28 mouse cellular contexts compared by ENCODE assay signal in genomic region chr11:16411736-16412135, GRCm38 (mm10).
DNase-seq lines count a peak whose midpoint lies in the region; ATAC-seq and TF ChIP-seq lines count a peak whose summit lies in the region.
"Had no signal": no experiment of that assay in that cellular context is flagged by ENCODE, and none has a peak within 500 bp of the region (broad histone marks: within the 10 kb centered on the region; RNA-seq: fewer than 3 reads in every experiment).

No protein-coding gene starts in this region.

- no peaks in the 10 kb centered on the region for H3K4me1 ChIP-seq in intestine, embryonic 14.5 days (replicated peaks; ENCODE audit: control insufficient read depth, insufficient read depth, low read length)
- no peaks in the 10 kb centered on the region for H3K4me1 ChIP-seq in intestine, embryonic 16.5 days (ENCODE audit: control insufficient read depth, insufficient read depth, low read length)
- no peaks in the 10 kb centered on the region for H3K4me1 ChIP-seq in lung, postnatal 0 days (ENCODE audit: insufficient read depth, low read depth, low read length)
- H3K4me1 ChIP-seq in kidney, embryonic 15.5 days: no peaks in the 10 kb centered on the region
- H3K4me1 ChIP-seq: embryonic facial prominence, embryonic 10.5 days; forebrain, embryonic 15.5 days; heart, embryonic 13.5 days; intestine, embryonic 15.5 days; limb, embryonic 10.5 days; neural tube, embryonic 13.5 days; stomach, embryonic 15.5 days had no signal

- no peak overlapping the region for H3K9ac ChIP-seq in intestine, embryonic 14.5 days (ENCODE audit: low read length)
- H3K9ac ChIP-seq in intestine, embryonic 16.5 days (ENCODE audit: low read depth, low read length): no peak overlapping the region
- H3K9ac ChIP-seq in lung, postnatal 0 days (replicated peaks; ENCODE audit: low read depth): no peak overlapping the region
- H3K9ac ChIP-seq in kidney, embryonic 15.5 days: no peak overlapping the region
- H3K9ac ChIP-seq: forebrain, embryonic 15.5 days; heart, embryonic 13.5 days; intestine, embryonic 15.5 days; liver, postnatal 0 days; neural tube, embryonic 13.5 days; stomach, embryonic 15.5 days had no signal

- WGBS in intestine, embryonic 14.5 days: 23% methylated on average over 1 of the region's 1 CpGs
- 53% methylated on average over 1 of the region's 1 CpGs for WGBS in intestine, embryonic 16.5 days
- 32% methylated on average over 1 of the region's 1 CpGs for WGBS in lung, postnatal 0 days
- 56% methylated on average over 1 of the region's 1 CpGs for WGBS in kidney, embryonic 15.5 days

- no peak overlapping the region for H3K27ac ChIP-seq in intestine, embryonic 14.5 days (ENCODE audit: low read depth)
- H3K27ac ChIP-seq in intestine, embryonic 16.5 days (ENCODE audit: low read length): no peak overlapping the region
- H3K27ac ChIP-seq in lung, postnatal 0 days (ENCODE audit: low read length): no peak overlapping the region
- H3K27ac ChIP-seq in kidney, embryonic 15.5 days: no peak overlapping the region
- H3K27ac ChIP-seq: embryonic facial prominence, embryonic 10.5 days; forebrain, embryonic 15.5 days; heart, embryonic 13.5 days; intestine, embryonic 15.5 days; layer of hippocampus, adult 2 months; limb, embryonic 10.5 days; neural tube, embryonic 13.5 days; stomach, embryonic 15.5 days had no signal

- H3K36me3 ChIP-seq in intestine, embryonic 14.5 days (ENCODE audit: control insufficient read depth, insufficient read depth, low read length): no peaks in the 10 kb centered on the region
- no peaks in the 10 kb centered on the region for H3K36me3 ChIP-seq in intestine, embryonic 16.5 days (ENCODE audit: control insufficient read depth, insufficient read depth, low read length)
- H3K36me3 ChIP-seq in lung, postnatal 0 days (ENCODE audit: insufficient read depth, low read length): no peaks in the 10 kb centered on the region
- no peaks in the 10 kb centered on the region for H3K36me3 ChIP-seq in kidney, embryonic 15.5 days
- H3K36me3 ChIP-seq: embryonic facial prominence, embryonic 10.5 days; forebrain, embryonic 15.5 days; heart, embryonic 13.5 days; intestine, embryonic 15.5 days; limb, embryonic 10.5 days; neural tube, embryonic 13.5 days; stomach, embryonic 15.5 days had no signal

- no peaks in the 10 kb centered on the region for H3K9me3 ChIP-seq in intestine, embryonic 14.5 days (ENCODE audit: control insufficient read depth, low read length)
- no peaks in the 10 kb centered on the region for H3K9me3 ChIP-seq in intestine, embryonic 16.5 days (ENCODE audit: control insufficient read depth, low read length)
- H3K9me3 ChIP-seq in lung, postnatal 0 days (ENCODE audit: low read length): no peaks in the 10 kb centered on the region
- no peaks in the 10 kb centered on the region for H3K9me3 ChIP-seq in kidney, embryonic 15.5 days (replicated peaks)
- H3K9me3 ChIP-seq: embryonic facial prominence, embryonic 10.5 days; forebrain, embryonic 15.5 days; heart, embryonic 13.5 days; intestine, embryonic 15.5 days; limb, embryonic 10.5 days; neural tube, embryonic 13.5 days; stomach, embryonic 15.5 days had no signal

- ATAC-seq in intestine, embryonic 14.5 days (replicated peaks; ENCODE audit: low FRiP score, low TSS enrichment, low read depth): 0 out of 2 replicates have a peak, but pooled peaks have one; percentile 8
- ATAC-seq in intestine, embryonic 16.5 days: no peak
- ATAC-seq in lung, postnatal 0 days: no peak
- ATAC-seq in kidney, embryonic 15.5 days (replicated peaks; ENCODE audit: low FRiP score): 0 out of 2 replicates have a peak, but pooled peaks have one; percentile 67
- ATAC-seq: liver, postnatal 0 days had no signal

- H3K27me3 ChIP-seq in intestine, embryonic 14.5 days (replicated peaks; ENCODE audit: control insufficient read depth, insufficient read depth, low read length): no peaks in the 10 kb centered on the region
- no peaks in the 10 kb centered on the region for H3K27me3 ChIP-seq in intestine, embryonic 16.5 days (replicated peaks; ENCODE audit: control insufficient read depth, insufficient read depth, low read length)
- no peaks in the 10 kb centered on the region for H3K27me3 ChIP-seq in lung, postnatal 0 days (replicated peaks; ENCODE audit: insufficient read depth, low read length)
- H3K27me3 ChIP-seq in kidney, embryonic 15.5 days: no peaks in the 10 kb centered on the region
- H3K27me3 ChIP-seq: forebrain, embryonic 15.5 days; intestine, embryonic 15.5 days; neural tube, embryonic 13.5 days; stomach, embryonic 15.5 days had no signal

- no peak for TF ChIP-seq CTCF in lung, postnatal 0 days (IDR thresholded peaks at IDR 0.05)

- no peak for TF ChIP-seq EP300 in lung, postnatal 0 days (IDR thresholded peaks at IDR 0.05)

- no peak overlapping the region for H3K4me3 ChIP-seq in intestine, embryonic 14.5 days (ENCODE audit: low read depth, low read length)
- H3K4me3 ChIP-seq in intestine, embryonic 16.5 days (ENCODE audit: low read length): no peak overlapping the region
- no peak overlapping the region for H3K4me3 ChIP-seq in lung, postnatal 0 days (ENCODE audit: low read depth, low read length)
- no peak overlapping the region for H3K4me3 ChIP-seq in kidney, embryonic 15.5 days (replicated peaks)
- H3K4me3 ChIP-seq: embryonic facial prominence, embryonic 10.5 days; forebrain, embryonic 15.5 days; heart, embryonic 13.5 days; intestine, embryonic 15.5 days; layer of hippocampus, adult 2 months; limb, embryonic 10.5 days; myocyte; neural tube, embryonic 13.5 days; stomach, embryonic 15.5 days had no signal

- no peak for DNase-seq in intestine, embryonic 14.5 days (ENCODE audit: low spot score)
- peak; percentile 9 for DNase-seq in lung, postnatal 0 days (ENCODE audit: low spot score)
- DNase-seq in lung, adult 18-20 months: no peak
- DNase-seq in mesoderm, embryonic 11.5 days (ENCODE audit: low read depth, low spot score): peak; percentile 10
- DNase-seq in testis, postnatal 14 days (ENCODE audit: low spot score): no peak
- DNase-seq: adrenal gland, adult 2 months; cerebellum, adult 2 months; cerebellum, postnatal 25 days; heart, postnatal 14 days; liver; liver, postnatal 0 days; lung, postnatal 14 days; midbrain, embryonic 14.5 days; right cerebral cortex, adult 18-20 months; right cerebral cortex, postnatal 4 days; thymus, adult 18-20 months; thymus, postnatal 36 days had no signal

- no peak overlapping the region for H3K4me2 ChIP-seq in intestine, embryonic 14.5 days (ENCODE audit: low read length)
- no peak overlapping the region for H3K4me2 ChIP-seq in intestine, embryonic 16.5 days (ENCODE audit: low read depth, low read length)
- H3K4me2 ChIP-seq in lung, postnatal 0 days (replicated peaks; ENCODE audit: low read depth, low read length): no peak overlapping the region
- H3K4me2 ChIP-seq in kidney, embryonic 15.5 days: no peak overlapping the region
- H3K4me2 ChIP-seq: forebrain, embryonic 15.5 days; heart, embryonic 13.5 days; intestine, embryonic 15.5 days; neural tube, embryonic 13.5 days; stomach, embryonic 15.5 days had no signal

Comparison
In these comparisons a context has a peak if more than half of its experiments do, and no peak if none do; other contexts are left out.
1. ATAC-seq: peak in intestine, embryonic 14.5 days (single experiment) and kidney, embryonic 15.5 days (single experiment); none in intestine, embryonic 16.5 days (single experiment) and lung, postnatal 0 days (single experiment).
2. DNase-seq: peak in lung, postnatal 0 days (single experiment) and mesoderm, embryonic 11.5 days (single experiment); none in intestine, embryonic 14.5 days (single experiment), lung, adult 18-20 months (0 of 2) and testis, postnatal 14 days (single experiment).